Mouse (Mus musculus) heart, embryonic 14.5 days (tissue): Measurements from ENCODE around the gene Fgfr2. TPM values are rescaled to one million over a fixed set of nuclear protein-coding genes. Genes with fewer than 3 reads are reported as not detected.

Experiments used
- ATAC-seq: fragments of 200-750 bp; cut with Nextera tagmentation; 2 replicates; pipeline ENCODE4 v1.8.0; 2017; ENCODE audit warnings: low read depth, moderate TSS enrichment; ENCODE audit not compliant: insufficient number of reproducible peaks, insufficient read depth, low FRiP score
- H3K27ac ChIP-seq, 2 experiments: fragments of 200-500 bp in 1 of 2; fragments of 300-500 bp in 1 of 2; sonication (generic) in 1 of 2; replicated peaks in 1 of 2; 2 replicates each; pipeline ENCODE4 v1.5.1; 2012 to 2014; ENCODE audit warnings: low read depth in 2 of 2, low read length in 2 of 2, control low read depth in 1 of 2, mild to moderate bottlenecking in 1 of 2, mixed read lengths in 1 of 2; ENCODE audit not compliant: control insufficient read depth in 1 of 2, insufficient read depth in 1 of 2
- H3K27me3 ChIP-seq: fragments of 300-500 bp; sonication (generic); 2 replicates; pipeline ENCODE4 v1.6.1; 2014; ENCODE audit warnings: mild to moderate bottlenecking, low read length, control low read depth; ENCODE audit not compliant: control insufficient read depth, insufficient read depth
- H3K36me3 ChIP-seq: fragments of 300-500 bp; sonication (generic); 2 replicates; pipeline ENCODE4 v1.6.1; 2014; ENCODE audit warnings: mild to moderate bottlenecking, control low read depth, low read length, mixed read lengths; ENCODE audit not compliant: control insufficient read depth, insufficient read depth
- H3K4me1 ChIP-seq, 2 experiments: fragments of 200-500 bp in 1 of 2; fragments of 300-500 bp in 1 of 2; sonication (generic) in 1 of 2; 2 replicates each; pipeline ENCODE4 v1.6.1; 2012 to 2014; ENCODE audit warnings: low read length in 2 of 2, control low read depth in 1 of 2, mixed read lengths in 1 of 2; ENCODE audit not compliant: control insufficient read depth in 2 of 2, insufficient read depth in 2 of 2
- H3K4me2 ChIP-seq: fragments of 300-500 bp; sonication (generic); 2 replicates; pipeline ENCODE4 v1.6.1; 2014; ENCODE audit warnings: mild to moderate bottlenecking, low read length
- H3K4me3 ChIP-seq, 2 experiments: fragments of 200-500 bp in 1 of 2; fragments of 300-500 bp in 1 of 2; sonication (generic) in 1 of 2; 2 replicates each; pipeline ENCODE4 v1.5.1; 2012 to 2014; ENCODE audit warnings: low read length in 2 of 2, mild to moderate bottlenecking in 2 of 2, control low read depth in 1 of 2, low read depth in 1 of 2, moderate library complexity in 1 of 2; ENCODE audit not compliant: control insufficient read depth in 1 of 2, insufficient read depth in 1 of 2
- H3K9ac ChIP-seq: fragments of 300-500 bp; sonication (generic); 2 replicates; pipeline ENCODE4 v1.6.1; 2014; ENCODE audit warnings: mild to moderate bottlenecking, low read length
- H3K9me3 ChIP-seq: fragments of 300-500 bp; sonication (generic); 2 replicates; pipeline ENCODE4 v1.6.1; 2016; ENCODE audit warnings: low read length, control low read depth; ENCODE audit not compliant: control insufficient read depth
- WGBS: fragments of 180-500 bp; shearing (Covaris S2); extraction: QIAGEN DNeasy Blood & Tissue Kit; methylation state at CpG from one replicate; pipeline ENCODE4 v1.1.7; 2014; 5-methylcytosine and 5-hydroxymethylcytosine counted together
- polyA plus RNA-seq: library from polyadenylated mRNA; unstranded; fragments of >200 nt; fragmentation: Nextera tagmentation; extraction: Ambion mirVana; gene quantifications from 2 replicates; pipeline ENCODE4 v1.2.1, GENCODE M21; 2014

Gene Fgfr2
- polyA plus RNA-seq, 1 experiment from 2014 or later: 22.4 TPM

- Histone ChIP-seq H3K9me3 (no peaks in the 10 kb centered on the region), H3K4me3 (no peak overlapping the region), H3K4me2 (no peak overlapping the region), H3K36me3 (peaks cover 64% of the 10 kb centered on the region), H3K27me3 (no peaks in the 10 kb centered on the region), H3K9ac (no peak overlapping the region), H3K4me1 (peaks cover 2 to 23% of the 10 kb centered on the region in 2 experiments; a peak in 2 of 4 replicates), H3K27ac (peak overlapping the region; percentile 37 to 51)
- no peak for ATAC-seq
- 44% methylated on average over 16 of the region's 16 CpGs for WGBS
Measured at GRCm38 (mm10) chr7:130719931-130720598, 2403.1 kb downstream of the Fgfr2 start.

- no peaks in the 10 kb centered on the region for H3K9me3 ChIP-seq
- no peak for ATAC-seq
- peaks cover 47% of the 10 kb centered on the region for H3K36me3 ChIP-seq
- no peak overlapping the region for H3K4me3 ChIP-seq
- H3K27me3 ChIP-seq: no peaks in the 10 kb centered on the region
- no peak overlapping the region for H3K9ac ChIP-seq
- peaks cover 7 to 27% of the 10 kb centered on the region in 2 experiments; a peak in 3 of 4 replicates for H3K4me1 ChIP-seq
- H3K4me2 ChIP-seq: no peak overlapping the region
- H3K27ac ChIP-seq: no peak overlapping the region
- WGBS: 93% methylated on average over 6 of the region's 6 CpGs
Measured at GRCm38 (mm10) chr7:130716989-130717388, 2406.2 kb downstream of the Fgfr2 start.

GRCm38 (mm10) chr7:130716341-130716740 lies 2406.8 kb downstream of the Fgfr2 start:
- Histone ChIP-seq H3K9ac (no peak overlapping the region), H3K36me3 (peaks cover 47% of the 10 kb centered on the region), H3K4me3 (no peak overlapping the region), H3K27ac (no peak overlapping the region), H3K9me3 (no peaks in the 10 kb centered on the region), H3K4me1 (peaks cover 7 to 27% of the 10 kb centered on the region in 2 experiments; a peak in 3 of 4 replicates), H3K27me3 (no peaks in the 10 kb centered on the region), H3K4me2 (no peak overlapping the region)
- ATAC-seq: no peak
- 89% methylated on average over 4 of the region's 4 CpGs for WGBS

- Histone ChIP-seq H3K27me3 (no peaks in the 10 kb centered on the region), H3K27ac (no peak overlapping the region), H3K4me1 (peaks cover 7 to 20% of the 10 kb centered on the region in 2 experiments; a peak in 3 of 4 replicates), H3K4me2 (no peak overlapping the region), H3K9ac (no peak overlapping the region), H3K9me3 (no peaks in the 10 kb centered on the region), H3K36me3 (peaks cover 42% of the 10 kb centered on the region), H3K4me3 (no peak overlapping the region)
- ATAC-seq: no peak
- WGBS: 92% methylated on average over 3 of the region's 3 CpGs
Measured at GRCm38 (mm10) chr7:130715467-130715866, 2407.7 kb downstream of the Fgfr2 start.

GRCm38 (mm10) chr7:130713319-130713718 lies 2409.8 kb downstream of the Fgfr2 start:
- no peak for ATAC-seq
- H3K4me2 ChIP-seq: no peak overlapping the region
- H3K9me3 ChIP-seq: no peaks in the 10 kb centered on the region
- H3K36me3 ChIP-seq: peaks cover 31% of the 10 kb centered on the region
- peaks cover 14 to 28% of the 10 kb centered on the region in 2 experiments for H3K4me1 ChIP-seq
- no peak overlapping the region for H3K4me3 ChIP-seq
- no peaks in the 10 kb centered on the region for H3K27me3 ChIP-seq
- H3K9ac ChIP-seq: no peak overlapping the region
- H3K27ac ChIP-seq: no peak overlapping the region
- 34% methylated on average over 6 of the region's 6 CpGs for WGBS

GRCm38 (mm10) chr7:130711851-130712250 lies 2411.3 kb downstream of the Fgfr2 start:
- H3K4me3 ChIP-seq: no peak overlapping the region
- no peak overlapping the region for H3K27ac ChIP-seq
- no peak overlapping the region for H3K4me2 ChIP-seq
- H3K27me3 ChIP-seq: no peaks in the 10 kb centered on the region
- no peak overlapping the region for H3K9ac ChIP-seq
- no peak for ATAC-seq
- WGBS: 91% methylated on average over 7 of the region's 7 CpGs
- H3K9me3 ChIP-seq: no peaks in the 10 kb centered on the region
- peaks cover 16% of the 10 kb centered on the region for H3K36me3 ChIP-seq
- H3K4me1 ChIP-seq: peaks cover 19 to 33% of the 10 kb centered on the region in 2 experiments

- H3K4me2 ChIP-seq: no peak overlapping the region
- no peaks in the 10 kb centered on the region for H3K36me3 ChIP-seq
- H3K4me3 ChIP-seq: no peak overlapping the region
- H3K27me3 ChIP-seq: no peaks in the 10 kb centered on the region
- H3K9me3 ChIP-seq: no peaks in the 10 kb centered on the region
- H3K9ac ChIP-seq: no peak overlapping the region
- ATAC-seq: no peak
- peak overlapping the region; percentile 17 to 31 for H3K27ac ChIP-seq
- peaks cover 19 to 37% of the 10 kb centered on the region in 2 experiments for H3K4me1 ChIP-seq
- 40% methylated on average over 9 of the region's 9 CpGs for WGBS
Measured at GRCm38 (mm10) chr7:130709372-130710274, 2413.5 kb downstream of the Fgfr2 start.
